Mouse (Mus musculus) thymus, adult 18-20 months (tissue): ENCODE results near the gene A730071L15Rik.

Source experiments
- DNase-seq, 2 experiments: peaks; one replicate each; pipeline ENCODE4 v3.0.0; 2022; ENCODE audit warnings: mixed read lengths in 2 of 2

A730071L15Rik gene

GRCm38 (mm10) chr11:6199410-6200086 is at the start of gene A730071L15Rik:
Gene A730071L15Rik, plus strand, starts transcription at chr11:6200029.
- no peak for DNase-seq

- no peak for DNase-seq
These were observed 47.0 kb upstream of the A730071L15Rik start for GRCm38 (mm10) chr11:6152864-6153263.

GRCm38 (mm10) chr11:6154211-6154701 is 45.6 kb upstream of the A730071L15Rik start:
- DNase-seq, result peak; percentile 65 to 69

GRCm38 (mm10) chr11:6156651-6157050 is 43.2 kb upstream of the A730071L15Rik start:
- no peak for DNase-seq

GRCm38 (mm10) chr11:6157119-6157518 is 42.7 kb upstream of the A730071L15Rik start:
- DNase-seq, result no peak

GRCm38 (mm10) chr11:6158515-6158914 is 41.3 kb upstream of the A730071L15Rik start:
- DNase-seq, result no peak

- DNase-seq, result no peak
These were observed 40.0 kb upstream of the A730071L15Rik start for GRCm38 (mm10) chr11:6159704-6160275.

- DNase-seq, result no peak
These were observed 39.1 kb upstream of the A730071L15Rik start for GRCm38 (mm10) chr11:6160663-6161271.

- DNase-seq, result no peak
These were observed 38.3 kb upstream of the A730071L15Rik start for GRCm38 (mm10) chr11:6161549-6161948.

GRCm38 (mm10) chr11:6163062-6163461 is 36.8 kb upstream of the A730071L15Rik start:
- no peak for DNase-seq

GRCm38 (mm10) chr11:6163706-6164105 is 36.1 kb upstream of the A730071L15Rik start:
- DNase-seq, result no peak

- no peak for DNase-seq
These were observed 35.0 kb upstream of the A730071L15Rik start for GRCm38 (mm10) chr11:6164781-6165180.

GRCm38 (mm10) chr11:6165391-6166081 is 34.3 kb upstream of the A730071L15Rik start:
- no peak for DNase-seq

GRCm38 (mm10) chr11:6166351-6166750 is 33.5 kb upstream of the A730071L15Rik start:
- no peak for DNase-seq

GRCm38 (mm10) chr11:6169041-6169663 is 30.7 kb upstream of the A730071L15Rik start:
- DNase-seq, result no peak

- no peak for DNase-seq
These were observed 25.1 kb upstream of the A730071L15Rik start for GRCm38 (mm10) chr11:6174719-6175118.

- no peak for DNase-seq
These were observed 24.3 kb upstream of the A730071L15Rik start for GRCm38 (mm10) chr11:6175506-6175905.

GRCm38 (mm10) chr11:6177781-6178420 is 21.9 kb upstream of the A730071L15Rik start:
- DNase-seq, result no peak

- peak; percentile 49 to 65 for DNase-seq
These were observed 21.1 kb upstream of the A730071L15Rik start for GRCm38 (mm10) chr11:6178673-6179166.

- peak in 1 of 2 experiments; percentile 38 for DNase-seq
These were observed 20.6 kb upstream of the A730071L15Rik start for GRCm38 (mm10) chr11:6179194-6179593.

GRCm38 (mm10) chr11:6180811-6181399 is 18.9 kb upstream of the A730071L15Rik start:
- peak in 1 of 2 experiments; percentile 38 for DNase-seq

GRCm38 (mm10) chr11:6183246-6183645 is 16.6 kb upstream of the A730071L15Rik start:
- peak in 1 of 2 experiments; percentile 36 for DNase-seq
